Mouse (Mus musculus) stomach, embryonic 14.5 days (tissue): ENCODE measurements around the gene Krt76. TPM values are rescaled to one million over a fixed set of nuclear protein-coding genes. Genes with fewer than 3 reads are reported as not detected.

ENCODE experiments used
- ATAC-seq: fragments of 200-750 bp; cut with Nextera tagmentation; 2 replicates; pipeline ENCODE4 v1.8.0; 2017; ENCODE audit warnings: low read depth, moderate TSS enrichment; ENCODE audit not compliant: insufficient number of reproducible peaks, insufficient read depth, low FRiP score
- H3K27ac ChIP-seq: fragments of 300-500 bp; sonication (generic); 2 replicates; pipeline ENCODE4 v1.5.1; 2014; ENCODE audit warnings: mild to moderate bottlenecking, low read length, moderate library complexity, mixed read lengths
- H3K27me3 ChIP-seq: fragments of 300-500 bp; sonication (generic); 2 replicates; pipeline ENCODE4 v1.6.1; 2014; ENCODE audit warnings: low read length, control low read depth, mixed read lengths; ENCODE audit not compliant: control insufficient read depth, insufficient read depth
- H3K36me3 ChIP-seq: fragments of 300-500 bp; sonication (generic); 2 replicates; pipeline ENCODE4 v1.6.1; 2014; ENCODE audit warnings: mild to moderate bottlenecking, control low read depth, low read length, moderate library complexity, mixed read lengths; ENCODE audit not compliant: control insufficient read depth, insufficient read depth
- H3K4me1 ChIP-seq: fragments of 300-500 bp; sonication (generic); 2 replicates; pipeline ENCODE4 v1.6.1; 2014; ENCODE audit warnings: low read length, control low read depth, mixed read lengths; ENCODE audit not compliant: control insufficient read depth, insufficient read depth
- H3K4me2 ChIP-seq: fragments of 300-500 bp; sonication (generic); replicated peaks from 2 replicates; pipeline ENCODE4 v1.6.1; 2014; ENCODE audit warnings: low read depth, low read length, control low read depth
- H3K4me3 ChIP-seq: fragments of 300-500 bp; sonication (generic); 2 replicates; pipeline ENCODE4 v1.5.1; 2014; ENCODE audit warnings: low read depth, low read length, control low read depth
- H3K9ac ChIP-seq: fragments of 300-500 bp; sonication (generic); replicated peaks from 2 replicates; pipeline ENCODE4 v1.6.1; 2014; ENCODE audit warnings: low read depth, mild to moderate bottlenecking, control low read depth, low read length, moderate library complexity, mixed read lengths
- H3K9me3 ChIP-seq: fragments of 300-500 bp; sonication (generic); 2 replicates; pipeline ENCODE4 v1.6.1; 2016; ENCODE audit warnings: low read depth, low read length, control low read depth; ENCODE audit not compliant: control insufficient read depth
- WGBS: fragments of 180-500 bp; shearing (Covaris S2); extraction: QIAGEN DNeasy Blood & Tissue Kit; methylation state at CpG from one replicate; pipeline ENCODE4 v1.1.7; 2014; 5-methylcytosine and 5-hydroxymethylcytosine counted together
- polyA plus RNA-seq: library from polyadenylated mRNA; unstranded; fragments of >200 nt; fragmentation: Nextera tagmentation; extraction: Ambion mirVana; gene quantifications from 2 replicates; pipeline ENCODE4 v1.2.1, GENCODE M21; 2014

Krt76 gene
- polyA plus RNA-seq, 1 experiment from 2014 or later = not detected

DNA sequence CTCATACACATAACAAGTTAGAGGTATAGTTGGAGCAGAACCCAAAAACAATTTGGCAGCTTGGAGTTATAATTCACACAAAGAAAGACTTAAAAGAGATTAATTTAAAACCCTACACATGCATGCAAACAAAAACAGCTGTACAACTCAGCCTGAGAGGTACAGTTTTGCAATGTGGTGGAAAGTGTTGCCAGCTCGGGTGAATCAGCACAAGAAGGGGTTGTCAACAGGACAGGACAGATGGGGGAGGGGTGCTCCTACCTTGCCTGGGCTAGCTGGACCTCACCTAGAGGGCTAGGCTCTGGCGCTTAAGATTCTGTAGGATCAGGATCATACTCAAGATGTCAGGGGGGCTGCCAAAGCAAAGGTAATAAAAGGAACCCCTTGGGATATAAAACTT lies 14.7 kb downstream of the Krt76 start:
- no peaks in the 10 kb centered on the region for H3K27me3 ChIP-seq
- 55% methylated on average over 2 of the region's 2 CpGs for WGBS
- ATAC-seq = no peak
- no peak overlapping the region for H3K4me3 ChIP-seq
- no peak overlapping the region for H3K4me2 ChIP-seq
- H3K9me3 ChIP-seq = no peaks in the 10 kb centered on the region
- H3K9ac ChIP-seq = no peak overlapping the region
- H3K36me3 ChIP-seq = no peaks in the 10 kb centered on the region
- H3K4me1 ChIP-seq = no peaks in the 10 kb centered on the region
- H3K27ac ChIP-seq = no peak overlapping the region

DNA sequence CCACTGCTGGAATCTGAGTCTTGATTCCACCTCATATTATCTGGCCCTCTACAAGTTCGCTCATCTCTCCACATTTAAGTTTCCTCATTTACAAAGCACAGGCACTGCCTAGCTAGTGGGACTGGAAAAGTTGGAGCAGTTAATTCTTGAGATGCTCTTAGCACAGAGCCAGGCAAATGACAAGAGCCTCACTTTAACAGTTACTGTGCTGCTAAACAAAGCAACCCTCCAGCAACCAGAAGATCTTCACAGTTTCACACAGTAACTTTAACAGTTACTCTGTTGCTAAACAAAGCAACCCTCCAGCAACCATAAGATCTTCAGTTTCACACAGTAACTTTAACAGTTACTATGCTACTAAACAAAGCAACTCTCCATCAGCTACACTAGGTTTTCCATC lies 18.3 kb downstream of the Krt76 start:
- Histone ChIP-seq H3K4me2 (no peak overlapping the region), H3K27ac (no peak overlapping the region), H3K9me3 (no peaks in the 10 kb centered on the region), H3K9ac (no peak overlapping the region), H3K4me1 (no peaks in the 10 kb centered on the region), H3K27me3 (no peaks in the 10 kb centered on the region), H3K4me3 (no peak overlapping the region), H3K36me3 (no peaks in the 10 kb centered on the region)
- no peak for ATAC-seq
- 78% methylated on average over 1 of the region's 1 CpGs for WGBS

DNA sequence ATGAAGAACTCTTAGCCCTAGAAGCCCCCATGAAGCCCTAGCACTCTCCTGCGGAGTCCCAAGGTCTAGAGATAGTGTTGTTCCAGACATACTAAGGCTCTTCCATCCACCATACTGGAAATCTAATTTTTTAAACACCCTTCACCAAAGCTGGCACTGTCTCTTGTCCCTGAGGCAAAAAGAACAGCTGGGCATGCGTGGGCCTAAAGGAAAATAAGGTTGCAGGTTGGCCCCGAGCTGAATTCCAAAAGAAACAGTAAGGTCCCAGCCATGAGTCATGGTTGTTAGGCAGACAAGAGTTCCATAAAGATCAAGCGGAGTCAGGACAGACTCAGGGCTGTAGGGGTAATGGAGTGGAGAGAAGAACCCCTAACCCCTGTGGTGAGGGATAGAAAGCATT lies 19.5 kb downstream of the Krt76 start:
- H3K27ac ChIP-seq = no peak overlapping the region
- WGBS = 81% methylated on average over 4 of the region's 4 CpGs
- no peak overlapping the region for H3K4me3 ChIP-seq
- H3K36me3 ChIP-seq = no peaks in the 10 kb centered on the region
- no peak overlapping the region for H3K9ac ChIP-seq
- no peak for ATAC-seq
- H3K9me3 ChIP-seq = no peaks in the 10 kb centered on the region
- H3K27me3 ChIP-seq = no peaks in the 10 kb centered on the region
- H3K4me2 ChIP-seq = no peak overlapping the region
- no peaks in the 10 kb centered on the region for H3K4me1 ChIP-seq

DNA sequence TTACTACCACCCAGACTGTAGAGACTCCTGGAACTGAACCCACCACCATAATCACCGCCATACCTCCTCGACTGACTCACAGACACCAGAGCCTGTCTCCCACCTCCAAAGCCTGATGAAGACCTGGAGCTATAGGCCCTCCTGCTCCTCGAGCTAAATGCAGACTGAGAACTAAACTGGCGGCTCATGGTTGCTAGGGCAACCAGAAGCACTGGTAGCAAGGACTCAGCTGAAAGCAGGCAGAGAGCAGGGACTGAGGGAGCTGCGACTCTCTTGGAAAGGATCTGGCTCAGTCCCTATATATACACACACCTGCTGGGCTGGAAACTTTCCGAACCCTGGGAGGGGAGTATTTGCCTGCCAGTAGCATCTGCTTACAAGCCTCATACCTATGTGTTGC lies 23.3 kb downstream of the Krt76 start, which contains the start of gene Krt77:
Gene Krt77 (minus strand): TSS at position 275 of the 400 bp plus-strand sequence.
- WGBS = 33% methylated on average over 6 of the region's 6 CpGs
- no peaks in the 10 kb centered on the region for H3K4me1 ChIP-seq
- no peak within 1 kb of the TSS for H3K4me3 ChIP-seq
- no peaks in the 10 kb centered on the region for H3K27me3 ChIP-seq
- no peak within 1 kb of the TSS for H3K9ac ChIP-seq
- H3K9me3 ChIP-seq = no peaks in the 10 kb centered on the region
- no peak within 1 kb of the TSS for H3K27ac ChIP-seq
- no peak within 1 kb of the TSS for H3K4me2 ChIP-seq
- no peak for ATAC-seq
- no peaks in the 10 kb centered on the region for H3K36me3 ChIP-seq

DNA sequence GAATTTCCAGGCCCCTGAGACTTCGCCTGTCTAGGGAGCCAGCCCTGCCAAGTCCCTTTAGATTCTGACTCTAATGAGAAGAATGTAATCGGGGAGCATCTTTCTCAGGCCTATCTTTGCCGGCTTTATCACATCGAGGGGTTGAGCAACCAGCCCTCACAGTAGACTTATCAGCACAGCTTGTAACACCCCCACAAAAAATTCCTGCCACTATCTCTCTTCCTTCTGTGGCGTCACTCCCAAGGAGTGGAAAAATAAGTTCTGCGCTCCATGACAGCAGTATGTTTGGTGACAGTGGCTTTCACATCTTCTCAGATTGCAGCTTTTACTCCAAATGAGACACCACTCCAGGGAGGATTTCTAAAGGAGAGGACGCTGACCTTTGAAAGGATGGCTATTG lies 26.0 kb downstream of the Krt76 start:
- no peaks in the 10 kb centered on the region for H3K27me3 ChIP-seq
- no peaks in the 10 kb centered on the region for H3K4me1 ChIP-seq
- H3K9me3 ChIP-seq = no peaks in the 10 kb centered on the region
- H3K4me3 ChIP-seq = no peak overlapping the region
- WGBS = 85% methylated on average over 7 of the region's 7 CpGs
- H3K27ac ChIP-seq = no peak overlapping the region
- no peak for ATAC-seq
- no peaks in the 10 kb centered on the region for H3K36me3 ChIP-seq
- no peak overlapping the region for H3K4me2 ChIP-seq
- H3K9ac ChIP-seq = no peak overlapping the region

DNA sequence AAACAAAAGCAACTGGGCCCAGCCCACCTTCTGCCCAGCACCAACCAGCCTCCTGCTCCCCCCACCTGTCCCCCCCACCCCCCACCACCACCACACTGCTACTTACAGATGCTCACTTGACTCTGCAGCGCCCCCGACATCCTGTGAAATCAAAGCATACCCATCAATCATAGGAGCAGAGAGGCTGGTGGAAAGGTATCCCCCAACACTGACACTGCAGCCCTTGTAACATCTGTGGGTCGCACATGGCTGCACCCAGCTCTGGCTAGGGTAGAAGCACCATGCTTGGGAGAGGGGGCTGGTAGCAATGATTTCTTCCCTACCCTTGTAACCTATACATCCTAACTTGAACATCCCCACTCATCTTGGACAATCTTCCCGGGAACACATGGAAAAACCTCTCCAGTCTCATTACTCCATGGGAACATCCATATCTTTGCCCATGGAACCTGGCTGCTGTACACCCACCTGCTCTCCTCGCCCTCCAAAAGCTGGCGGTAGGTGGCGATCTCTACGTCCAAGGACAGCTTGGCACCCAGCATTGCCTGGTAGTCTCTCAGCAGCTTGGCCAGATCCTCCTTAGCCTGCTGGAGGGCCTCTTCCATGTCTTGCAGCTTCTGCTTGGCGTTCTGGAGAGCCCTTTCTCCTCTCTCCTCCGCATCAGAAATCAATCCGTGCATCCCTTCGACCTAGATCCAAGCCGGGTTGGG lies 32.1 kb downstream of the Krt76 start:
- Histone ChIP-seq H3K9ac (no peak overlapping the region), H3K4me1 (0 out of 2 replicates have a peak, but pooled peaks cover 4% of the 10 kb centered on the region), H3K9me3 (no peaks in the 10 kb centered on the region), H3K4me2 (peak overlapping the region; percentile 80), H3K4me3 (peak overlapping the region; percentile 33; the same call in 1 of the 2 replicates), H3K36me3 (no peaks in the 10 kb centered on the region), H3K27ac (no peak overlapping the region), H3K27me3 (peaks cover 3% of the 10 kb centered on the region; the same call in 1 of the 2 replicates)
- 56% methylated on average over 13 of the region's 13 CpGs for WGBS
- no peak for ATAC-seq

- peaks cover 3% of the 10 kb centered on the region; the same call in 1 of the 2 replicates for H3K27me3 ChIP-seq
- 0 out of 2 replicates have a peak, but pooled peaks cover 4% of the 10 kb centered on the region for H3K4me1 ChIP-seq
- ATAC-seq = no peak
- peak overlapping the region; percentile 33 for H3K4me3 ChIP-seq
- no peaks in the 10 kb centered on the region for H3K36me3 ChIP-seq
- WGBS = under 1% methylated on average over 33 of the region's 33 CpGs
- no peaks in the 10 kb centered on the region for H3K9me3 ChIP-seq
- H3K9ac ChIP-seq = peak overlapping the region; percentile 36; the same call in 1 of the 2 replicates
- H3K27ac ChIP-seq = no peak overlapping the region
- H3K4me2 ChIP-seq = peak overlapping the region; percentile 80
Observed at GRCm38 (mm10) chr15:101859735-101860170, 33.0 kb downstream of the Krt76 start.

DNA sequence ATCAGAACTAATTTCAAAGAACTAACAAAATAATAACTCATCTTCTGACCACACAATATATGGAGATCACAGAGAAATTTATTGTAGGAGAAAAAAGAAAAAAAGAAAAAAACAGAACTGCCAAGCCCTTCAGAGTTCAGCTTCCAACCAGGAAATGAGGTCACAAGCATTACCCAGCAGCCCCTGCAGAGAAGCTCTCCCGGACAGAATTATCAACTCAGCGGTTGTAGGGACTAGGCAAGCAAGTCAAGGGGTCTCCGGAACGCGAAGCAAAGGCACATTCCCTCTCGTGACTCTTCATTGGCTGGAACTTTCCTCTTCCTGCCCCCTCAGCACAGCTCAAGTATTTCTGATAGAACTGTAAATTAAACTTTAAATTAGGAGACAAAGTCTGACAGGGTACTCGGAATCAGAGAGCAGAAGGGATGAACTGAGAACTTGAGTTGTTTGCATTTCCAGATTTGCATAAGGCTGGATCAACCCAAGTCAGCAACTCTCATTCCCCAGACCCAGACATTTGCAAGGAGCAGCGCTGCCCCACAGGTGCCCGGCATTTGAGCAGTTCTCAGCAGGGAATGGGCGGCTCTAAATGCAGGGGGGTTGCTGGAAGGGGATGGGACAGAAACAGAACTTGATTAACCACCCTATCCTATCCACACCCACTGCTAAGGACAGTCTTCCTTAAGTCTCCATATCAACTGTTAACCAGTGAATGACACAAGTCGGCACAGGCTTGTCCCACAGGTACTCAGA lies 33.9 kb downstream of the Krt76 start:
- H3K27me3 ChIP-seq = peaks cover 3% of the 10 kb centered on the region; the same call in 1 of the 2 replicates
- no peak for ATAC-seq
- H3K9ac ChIP-seq = no peak overlapping the region
- WGBS = 10% methylated on average over 11 of the region's 11 CpGs
- H3K4me2 ChIP-seq = peak overlapping the region; percentile 80; the same call in 1 of the 2 replicates
- H3K36me3 ChIP-seq = no peaks in the 10 kb centered on the region
- no peak overlapping the region for H3K4me3 ChIP-seq
- H3K9me3 ChIP-seq = no peaks in the 10 kb centered on the region
- 0 out of 2 replicates have a peak, but pooled peaks cover 4% of the 10 kb centered on the region for H3K4me1 ChIP-seq
- no peak overlapping the region for H3K27ac ChIP-seq
